Mouse (Mus musculus) intestine, embryonic 15.5 days (tissue): ENCODE measurements around the gene E030018B13Rik. TPM values are rescaled to one million over a fixed set of nuclear protein-coding genes. Genes with fewer than 3 reads are reported as not detected.
A peak's percentile ranks its signal among the peaks of the same experiment; 100 is the strongest.

Source experiments
- ATAC-seq: fragments of 200-750 bp; cut with Nextera tagmentation; 2 replicates; pipeline ENCODE4 v1.8.0; 2017; ENCODE audit warnings: moderate TSS enrichment, moderate library complexity
- H3K27ac ChIP-seq: fragments of 300-500 bp; sonication (generic); 2 replicates; pipeline ENCODE4 v1.5.1; 2015; ENCODE audit warnings: mild to moderate bottlenecking, inconsistent platforms
- H3K27me3 ChIP-seq: fragments of 300-500 bp; sonication (generic); replicated peaks from 2 replicates; pipeline ENCODE4 v1.6.1; 2015; ENCODE audit warnings: inconsistent platforms
- H3K36me3 ChIP-seq: fragments of 300-500 bp; sonication (generic); 2 replicates; pipeline ENCODE4 v1.6.1; 2015; ENCODE audit warnings: inconsistent platforms
- H3K4me1 ChIP-seq: fragments of 300-500 bp; sonication (generic); replicated peaks from 2 replicates; pipeline ENCODE4 v1.6.1; 2015; ENCODE audit warnings: inconsistent platforms
- H3K4me2 ChIP-seq: fragments of 300-500 bp; sonication (generic); replicated peaks from 2 replicates; pipeline ENCODE4 v1.6.1; 2015; ENCODE audit warnings: mild to moderate bottlenecking, inconsistent platforms
- H3K4me3 ChIP-seq: fragments of 300-500 bp; sonication (generic); replicated peaks from 2 replicates; pipeline ENCODE4 v1.5.1; 2015; ENCODE audit warnings: inconsistent platforms
- H3K9ac ChIP-seq: fragments of 300-500 bp; sonication (generic); 2 replicates; pipeline ENCODE4 v1.6.1; 2015; ENCODE audit warnings: inconsistent platforms
- H3K9me3 ChIP-seq: fragments of 300-500 bp; sonication (generic); 2 replicates; pipeline ENCODE4 v1.6.1; 2016; ENCODE audit warnings: inconsistent platforms
- WGBS: fragments of 180-500 bp; shearing (Covaris S2); methylation state at CpG from one replicate; pipeline ENCODE4 v1.1.7; 2015; 5-methylcytosine and 5-hydroxymethylcytosine counted together
- polyA plus RNA-seq: library from polyadenylated mRNA; unstranded; fragments of >200 nt; fragmentation: Nextera tagmentation; extraction: Ambion mirVana; gene quantifications from 2 replicates; pipeline ENCODE4 v1.2.1, GENCODE M21; 2015

The E030018B13Rik gene
- polyA plus RNA-seq, 1 experiment from 2014 or later = not detected

DNA sequence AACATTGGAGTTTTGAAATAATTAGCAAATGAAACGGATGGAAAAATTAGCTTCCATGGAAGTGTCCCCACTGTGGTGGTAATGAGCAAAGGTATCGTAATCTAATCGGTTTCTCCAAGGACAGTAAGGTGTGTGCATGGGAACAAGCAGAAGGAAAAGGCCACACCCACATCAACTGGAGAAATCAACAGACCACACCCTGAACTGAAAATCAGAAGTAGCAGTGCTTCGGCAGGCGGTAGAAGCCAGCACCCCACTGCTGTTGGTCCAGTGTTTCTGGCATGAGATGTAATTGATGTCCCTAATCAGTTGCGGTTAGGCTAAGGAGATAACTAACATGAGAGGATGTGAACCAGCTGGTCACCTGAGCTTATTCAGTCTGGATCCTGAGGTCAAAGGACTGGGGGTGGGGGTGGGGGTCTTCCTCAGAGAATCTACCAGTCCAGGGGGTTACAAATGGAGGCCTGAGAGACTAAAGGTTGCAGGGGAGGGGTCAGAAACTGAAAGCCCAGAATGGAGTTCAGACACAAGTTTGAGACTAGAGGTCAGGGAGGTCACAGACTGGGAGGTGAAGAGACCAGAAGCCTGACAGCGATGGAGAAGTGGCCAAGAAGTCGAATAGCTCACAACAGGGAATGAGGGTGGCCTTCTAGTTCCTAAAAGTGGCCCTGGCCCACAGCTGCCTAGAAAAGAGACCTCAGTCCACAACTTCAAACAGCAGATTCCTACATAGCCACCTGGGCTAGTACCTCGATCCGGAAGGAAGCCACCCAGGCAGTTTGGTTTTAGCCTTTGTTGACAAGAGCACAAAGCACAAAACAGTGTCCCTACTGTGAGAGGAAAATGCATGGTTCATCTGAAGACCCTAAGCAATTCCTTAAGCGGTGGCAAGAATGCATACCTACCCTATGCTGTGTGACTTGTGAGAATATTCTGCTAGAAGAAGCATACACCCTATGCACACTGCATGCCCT, 31.1 kb downstream of the E030018B13Rik start:
- Histone ChIP-seq H3K4me1 (no peaks in the 10 kb centered on the region), H3K36me3 (no peaks in the 10 kb centered on the region), H3K27ac (no peak overlapping the region), H3K27me3 (no peaks in the 10 kb centered on the region), H3K4me2 (no peak overlapping the region), H3K9me3 (no peaks in the 10 kb centered on the region), H3K9ac (no peak overlapping the region), H3K4me3 (no peak overlapping the region)
- WGBS = 51% methylated on average over 11 of the region's 11 CpGs
- peak; percentile 75 for ATAC-seq

DNA sequence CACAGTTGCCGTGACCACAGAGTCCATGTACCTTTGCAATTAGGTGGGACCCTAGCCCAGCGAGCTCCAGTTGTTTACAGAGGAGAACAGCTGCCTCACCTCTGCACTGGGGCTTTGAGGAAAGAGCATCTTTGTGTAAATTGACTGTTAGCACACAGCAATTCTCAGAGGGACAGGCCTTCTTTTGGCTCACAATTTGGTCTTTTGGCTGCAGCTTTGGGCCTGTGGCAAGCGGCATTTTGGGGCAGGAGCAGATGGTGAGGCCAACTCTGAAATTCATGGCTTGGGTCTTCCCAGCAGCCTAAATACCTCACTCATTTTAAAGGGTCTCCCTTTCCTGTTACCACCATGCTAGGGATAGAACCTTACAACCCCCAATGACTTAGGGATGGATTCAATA, 32.5 kb downstream of the E030018B13Rik start:
- Histone ChIP-seq H3K4me3 (no peak overlapping the region), H3K9ac (no peak overlapping the region), H3K27ac (no peak overlapping the region), H3K36me3 (no peaks in the 10 kb centered on the region), H3K27me3 (no peaks in the 10 kb centered on the region), H3K9me3 (no peaks in the 10 kb centered on the region), H3K4me2 (no peak overlapping the region), H3K4me1 (no peaks in the 10 kb centered on the region)
- WGBS = 42% methylated on average over 3 of the region's 3 CpGs
- no peak for ATAC-seq

DNA sequence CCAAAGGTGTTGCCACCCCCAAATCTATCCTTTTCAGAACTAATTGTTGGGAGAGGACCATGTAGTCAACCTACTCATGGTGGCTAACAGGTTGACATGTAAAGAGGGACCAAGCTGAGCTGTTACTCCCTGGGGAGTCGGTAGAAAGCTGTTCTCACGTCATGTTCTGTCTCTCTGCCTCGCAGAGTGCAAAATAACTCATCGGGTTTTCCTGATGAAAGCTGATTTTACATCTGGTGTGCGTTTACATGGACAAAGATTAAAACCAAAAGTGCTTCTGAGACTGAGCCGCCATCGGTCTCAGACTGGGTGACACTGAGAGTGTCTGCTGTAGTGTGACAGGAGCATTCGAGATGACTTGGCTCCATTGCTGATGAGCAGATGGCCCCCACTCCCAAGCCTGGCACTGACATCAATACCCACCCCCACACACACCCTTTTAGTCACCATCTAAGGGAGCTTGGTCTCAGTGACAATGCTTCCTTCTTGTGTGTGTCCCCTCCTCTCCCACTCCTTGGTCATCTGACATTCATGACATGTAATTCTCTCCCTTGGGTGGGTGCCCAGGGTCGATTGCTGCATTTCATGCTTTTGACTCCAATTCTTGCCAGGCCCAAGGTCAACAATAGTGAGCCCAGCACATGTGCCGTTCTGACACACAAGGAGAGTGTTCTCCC, 34.4 kb downstream of the E030018B13Rik start:
- ATAC-seq = no peak; the same call in 1 of the 2 replicates
- no peak overlapping the region for H3K27ac ChIP-seq
- no peak overlapping the region for H3K4me2 ChIP-seq
- no peaks in the 10 kb centered on the region for H3K27me3 ChIP-seq
- H3K9ac ChIP-seq = no peak overlapping the region
- H3K4me3 ChIP-seq = no peak overlapping the region
- no peaks in the 10 kb centered on the region for H3K9me3 ChIP-seq
- H3K4me1 ChIP-seq = no peaks in the 10 kb centered on the region
- no peaks in the 10 kb centered on the region for H3K36me3 ChIP-seq
- 81% methylated on average over 10 of the region's 10 CpGs for WGBS

DNA sequence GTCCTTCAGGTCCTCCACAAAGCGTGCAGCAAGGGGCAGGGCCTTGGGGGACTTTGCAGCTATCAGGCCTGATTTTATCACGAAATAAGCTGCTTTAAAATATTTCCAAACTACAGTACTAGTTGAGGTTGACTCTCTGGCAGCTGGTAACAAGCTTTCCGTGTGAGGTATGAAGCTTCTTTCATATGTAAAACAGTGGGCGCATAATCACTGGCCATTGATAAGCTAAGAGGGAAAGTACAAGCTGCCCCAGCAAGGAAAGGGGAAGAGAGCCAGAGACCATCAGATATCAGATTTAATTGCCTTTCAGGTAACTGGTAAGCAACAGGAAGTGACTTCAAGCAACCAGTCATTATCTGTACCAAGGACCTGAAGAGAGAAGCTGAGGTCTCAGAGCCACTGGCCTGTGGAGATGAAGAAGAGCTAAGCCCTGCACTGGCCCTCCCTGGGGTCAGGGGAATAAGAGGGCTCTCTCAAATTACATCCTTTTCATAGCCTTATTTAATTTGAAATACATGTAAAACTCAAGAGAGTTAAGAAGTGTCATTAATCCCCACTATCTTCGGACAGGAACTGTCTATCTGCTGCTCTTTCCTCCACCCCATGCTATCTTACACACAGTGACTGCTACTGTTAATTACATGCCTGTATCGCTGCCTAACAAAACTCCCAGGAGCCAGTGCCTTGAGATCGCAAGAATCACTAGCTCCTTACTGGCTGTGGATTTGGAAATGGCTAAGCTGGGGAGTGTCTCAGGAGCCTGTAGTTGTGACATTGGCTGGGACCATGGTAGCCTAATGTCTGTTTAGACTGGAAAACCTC, 35.6 kb downstream of the E030018B13Rik start:
- H3K4me3 ChIP-seq = no peak overlapping the region

DNA sequence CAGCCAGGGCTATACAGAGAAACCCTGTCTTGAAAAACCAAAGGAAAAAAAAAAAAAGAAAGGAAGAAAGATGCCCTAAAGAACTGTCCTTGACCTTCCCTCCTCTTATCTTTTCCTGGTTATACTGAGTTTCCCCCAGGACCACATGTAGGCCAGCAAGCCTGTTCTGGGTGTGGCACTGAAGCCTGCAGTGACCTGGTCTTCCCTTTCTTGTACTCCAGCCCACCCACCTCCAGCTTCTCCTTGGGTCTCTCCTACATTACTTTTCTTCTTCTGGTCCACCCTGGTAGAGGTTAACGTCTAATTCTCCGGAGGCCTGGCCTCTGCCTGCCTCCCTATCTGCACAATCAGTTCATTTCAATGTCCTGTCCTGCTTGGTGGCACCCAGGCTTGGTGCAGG, 38.8 kb downstream of the E030018B13Rik start:
- Histone ChIP-seq H3K27ac (no peak overlapping the region), H3K27me3 (no peaks in the 10 kb centered on the region), H3K36me3 (no peaks in the 10 kb centered on the region), H3K4me3 (no peak overlapping the region), H3K4me1 (no peaks in the 10 kb centered on the region), H3K9me3 (no peaks in the 10 kb centered on the region), H3K9ac (no peak overlapping the region), H3K4me2 (no peak overlapping the region)
- ATAC-seq = no peak
- 87% methylated on average over 2 of the region's 2 CpGs for WGBS

More for the DNA sequence above, 35.6 kb downstream of the E030018B13Rik start:
- no peaks in the 10 kb centered on the region for H3K9me3 ChIP-seq
- H3K4me1 ChIP-seq = no peaks in the 10 kb centered on the region
- H3K27ac ChIP-seq = no peak overlapping the region
- no peaks in the 10 kb centered on the region for H3K27me3 ChIP-seq
- WGBS = 70% methylated on average over 7 of the region's 7 CpGs
- no peaks in the 10 kb centered on the region for H3K36me3 ChIP-seq
- H3K9ac ChIP-seq = no peak overlapping the region
- H3K4me2 ChIP-seq = no peak overlapping the region
- ATAC-seq = no peak

DNA sequence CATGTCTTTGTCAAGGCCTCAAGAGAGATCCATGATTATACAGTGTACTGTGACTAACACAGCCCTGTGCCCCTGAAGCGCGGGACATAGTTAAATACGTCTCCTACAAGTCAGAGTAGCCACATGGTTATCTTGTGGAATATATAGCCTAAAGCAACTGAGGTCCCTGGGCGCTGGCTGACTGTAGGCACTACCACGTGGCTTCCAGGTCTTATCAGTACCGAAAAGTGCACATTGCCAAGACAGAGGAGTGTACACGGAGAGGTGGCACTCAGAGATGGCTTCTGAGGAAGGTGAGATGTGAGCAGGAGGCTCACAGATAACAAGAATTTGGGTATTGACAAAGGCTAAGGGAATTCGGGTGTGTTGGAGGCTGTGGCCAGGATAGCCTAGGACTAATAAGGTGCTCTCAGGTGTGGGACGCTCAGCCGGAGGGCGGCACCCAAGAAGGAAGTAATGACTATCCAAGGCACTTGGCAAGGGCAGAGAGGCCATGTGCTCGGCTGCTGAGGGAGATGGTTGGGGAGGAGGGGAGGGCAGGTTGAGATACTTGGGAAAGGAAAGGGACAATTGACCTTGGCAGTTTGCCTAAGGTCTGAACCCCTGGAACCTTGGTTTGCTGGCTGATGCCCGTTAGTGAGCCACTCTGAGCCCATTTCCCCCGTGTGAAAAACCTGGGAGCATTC, 39.6 kb downstream of the E030018B13Rik start:
- no peaks in the 10 kb centered on the region for H3K36me3 ChIP-seq
- peak; percentile 57; the same call in 1 of the 2 replicates for ATAC-seq
- no peak overlapping the region for H3K4me2 ChIP-seq
- no peaks in the 10 kb centered on the region for H3K9me3 ChIP-seq
- H3K27me3 ChIP-seq = no peaks in the 10 kb centered on the region
- no peaks in the 10 kb centered on the region for H3K4me1 ChIP-seq
- no peak overlapping the region for H3K9ac ChIP-seq
- H3K27ac ChIP-seq = no peak overlapping the region
- 75% methylated on average over 14 of the region's 14 CpGs for WGBS
- H3K4me3 ChIP-seq = no peak overlapping the region

DNA sequence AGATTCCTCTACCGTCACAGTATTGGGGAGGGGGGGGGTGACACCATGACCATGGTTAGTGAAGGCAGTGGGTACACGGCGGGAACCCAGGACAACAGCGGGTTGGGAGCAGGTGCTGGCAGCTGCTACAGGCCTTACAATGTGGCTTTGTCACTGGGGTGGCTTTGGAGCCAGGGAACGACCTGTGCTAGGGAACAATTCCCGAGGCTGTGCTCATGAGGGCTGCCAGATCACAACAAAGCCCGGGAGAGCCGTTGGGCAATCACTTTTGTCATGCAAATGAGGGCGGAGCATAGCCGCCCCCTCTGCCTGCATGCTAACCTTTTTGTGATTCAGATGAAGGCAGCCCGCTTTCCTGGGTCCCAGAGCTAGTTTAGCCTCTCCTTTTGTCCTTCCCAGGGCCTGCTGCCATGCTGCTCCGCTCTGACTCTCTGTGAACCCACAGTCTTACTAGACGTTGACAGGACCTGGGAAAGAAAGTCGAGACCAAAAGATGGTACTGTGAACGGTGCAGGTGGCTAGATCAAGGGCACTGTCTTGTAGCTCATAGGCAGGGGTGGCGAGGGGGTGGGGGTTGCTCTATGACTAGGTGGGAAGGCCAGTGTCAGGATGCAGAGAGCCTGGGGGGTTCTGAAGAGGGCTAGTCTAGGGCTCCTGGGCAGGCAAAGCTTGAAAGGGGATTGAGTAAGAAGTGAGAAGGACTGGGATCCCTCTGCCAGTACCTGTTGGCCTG, 40.5 kb downstream of the E030018B13Rik start:
- ATAC-seq = no peak
- Histone ChIP-seq H3K4me1 (no peaks in the 10 kb centered on the region), H3K4me3 (no peak overlapping the region), H3K27me3 (no peaks in the 10 kb centered on the region), H3K9ac (no peak overlapping the region), H3K36me3 (no peaks in the 10 kb centered on the region), H3K9me3 (no peaks in the 10 kb centered on the region), H3K27ac (no peak overlapping the region), H3K4me2 (no peak overlapping the region)
- WGBS = 31% methylated on average over 16 of the region's 16 CpGs

DNA sequence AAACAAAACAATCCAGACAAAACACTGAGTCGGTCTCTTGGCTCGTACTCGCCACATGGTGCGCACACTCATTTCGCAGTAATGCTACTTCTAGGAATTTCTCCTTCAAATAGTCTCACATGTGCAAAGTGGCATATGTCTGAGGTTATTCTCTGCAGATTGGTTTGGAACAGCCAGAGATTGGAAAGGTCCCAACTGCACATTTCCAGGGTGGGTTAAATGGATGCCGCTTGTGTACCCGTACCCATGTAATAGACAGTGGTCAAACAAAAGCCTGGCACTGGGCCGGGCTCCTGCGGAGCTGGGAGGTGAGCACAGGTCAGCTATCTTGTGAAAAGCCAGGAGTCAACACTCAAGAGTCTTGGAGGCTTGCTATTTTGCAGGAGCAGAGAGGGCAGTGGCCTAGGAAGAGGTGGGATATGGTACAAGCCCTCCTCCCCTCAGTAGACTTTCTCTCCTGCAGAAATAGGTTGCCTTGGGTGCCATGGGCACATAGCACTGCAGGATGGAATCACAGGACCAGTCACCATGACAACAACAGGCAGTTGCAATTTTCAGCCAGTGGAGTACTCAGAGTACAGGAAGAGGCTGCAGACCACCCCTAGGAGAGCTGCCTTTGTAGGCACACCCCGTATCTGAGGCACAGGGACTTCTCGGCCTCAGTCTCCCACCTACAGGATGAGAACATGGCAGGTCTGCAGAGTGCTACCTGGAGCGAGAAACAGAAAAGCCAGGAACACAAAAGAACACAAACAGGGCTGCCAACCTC, 41.4 kb downstream of the E030018B13Rik start:
- H3K4me3 ChIP-seq = no peak overlapping the region
- no peaks in the 10 kb centered on the region for H3K4me1 ChIP-seq
- H3K36me3 ChIP-seq = no peaks in the 10 kb centered on the region
- no peak overlapping the region for H3K27ac ChIP-seq
- H3K9ac ChIP-seq = no peak overlapping the region
- no peaks in the 10 kb centered on the region for H3K27me3 ChIP-seq
- no peak overlapping the region for H3K4me2 ChIP-seq
- H3K9me3 ChIP-seq = no peaks in the 10 kb centered on the region
- WGBS = 86% methylated on average over 12 of the region's 12 CpGs
- ATAC-seq = no peak

DNA sequence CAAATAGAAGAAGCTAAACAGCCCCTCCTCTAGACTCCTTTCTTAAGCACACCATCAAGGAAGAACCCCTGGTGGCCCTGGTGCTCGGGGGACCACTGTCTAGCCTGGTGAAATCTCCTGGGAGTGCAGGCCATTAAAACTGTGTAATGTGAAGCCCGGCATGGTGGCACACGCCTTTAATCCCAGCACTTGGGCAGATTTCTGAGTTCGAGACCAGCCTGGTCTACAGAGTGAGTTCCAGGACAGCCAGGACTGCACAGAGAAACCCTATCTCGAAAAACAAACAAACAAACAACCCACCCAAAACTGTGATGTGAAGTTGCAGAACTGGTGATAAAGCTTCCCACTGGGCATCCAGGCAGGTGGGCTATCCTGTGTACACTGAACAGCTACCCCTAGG, 47.0 kb downstream of the E030018B13Rik start:
- H3K27ac ChIP-seq = no peak overlapping the region
- ATAC-seq = no peak
- H3K4me2 ChIP-seq = no peak overlapping the region
- no peaks in the 10 kb centered on the region for H3K9me3 ChIP-seq
- H3K27me3 ChIP-seq = no peaks in the 10 kb centered on the region
- H3K36me3 ChIP-seq = no peaks in the 10 kb centered on the region
- no peak overlapping the region for H3K9ac ChIP-seq
- 73% methylated on average over 5 of the region's 5 CpGs for WGBS
- no peak overlapping the region for H3K4me3 ChIP-seq
- H3K4me1 ChIP-seq = no peaks in the 10 kb centered on the region

DNA sequence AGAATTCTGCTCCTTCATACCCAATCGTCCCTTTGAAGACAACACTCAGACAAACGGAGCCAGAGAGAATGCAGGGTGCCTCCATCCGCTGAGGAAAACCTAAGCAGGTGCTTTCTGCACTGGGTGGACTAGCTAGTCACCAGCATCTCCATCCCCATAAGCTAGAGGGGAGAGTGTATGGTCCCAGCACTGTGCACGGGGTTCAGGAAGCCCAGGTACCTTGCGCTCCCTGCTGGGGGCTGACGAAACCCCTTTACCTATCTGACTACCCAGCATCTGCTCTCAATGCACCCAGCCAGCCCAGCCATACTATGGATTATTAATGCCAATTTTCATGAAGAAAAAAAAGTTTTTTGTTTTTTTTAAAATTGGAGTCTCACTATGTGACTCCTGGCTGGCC, 47.5 kb downstream of the E030018B13Rik start:
- Histone ChIP-seq H3K9ac (no peak overlapping the region), H3K36me3 (no peaks in the 10 kb centered on the region), H3K4me2 (no peak overlapping the region), H3K27me3 (no peaks in the 10 kb centered on the region), H3K4me3 (no peak overlapping the region), H3K27ac (no peak overlapping the region), H3K4me1 (no peaks in the 10 kb centered on the region), H3K9me3 (no peaks in the 10 kb centered on the region)
- ATAC-seq = no peak
- 75% methylated on average over 6 of the region's 6 CpGs for WGBS

DNA sequence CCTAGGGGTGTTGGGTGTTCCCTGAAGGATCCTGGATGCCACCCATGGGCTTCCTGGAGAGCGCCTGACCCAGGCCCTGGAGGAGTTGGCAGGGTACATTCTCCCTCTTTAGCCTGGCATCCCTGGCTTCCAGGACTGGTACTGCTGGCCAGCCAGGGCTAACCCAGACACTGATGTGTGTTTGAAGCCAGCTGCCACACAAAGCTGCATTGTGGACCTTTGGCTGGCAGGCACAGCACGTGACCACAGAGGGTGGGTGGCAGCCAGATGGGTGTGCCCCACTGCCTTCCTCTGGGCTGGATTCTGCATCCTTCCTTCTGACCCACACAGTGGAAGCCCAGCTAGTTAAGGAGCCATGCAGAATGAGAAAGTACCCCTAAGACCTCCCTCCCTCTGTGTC, 48.5 kb downstream of the E030018B13Rik start:
- 76% methylated on average over 2 of the region's 2 CpGs for WGBS
- H3K9ac ChIP-seq = no peak overlapping the region

More for the DNA sequence above, 48.5 kb downstream of the E030018B13Rik start:
- Histone ChIP-seq H3K4me1 (no peaks in the 10 kb centered on the region), H3K4me3 (no peak overlapping the region), H3K4me2 (no peak overlapping the region), H3K9me3 (no peaks in the 10 kb centered on the region), H3K36me3 (no peaks in the 10 kb centered on the region), H3K27ac (no peak overlapping the region), H3K27me3 (no peaks in the 10 kb centered on the region)
- peak; percentile 49 for ATAC-seq
